ENCODE assay signal across 19 mouse cellular contexts in genomic region chr5:137751988-137752387, GRCm38 (mm10). TPM values are rescaled to one million over a fixed set of nuclear protein-coding genes. Genes with fewer than 3 reads are reported as not detected.
DNase-seq lines count a peak whose midpoint lies in the region; ATAC-seq lines count a peak whose summit lies in the region.
"Had no signal": no experiment of that assay in that cellular context is flagged by ENCODE, and none has a peak within 500 bp of the region (broad histone marks: within the 10 kb centered on the region; RNA-seq: fewer than 3 reads in every experiment).

No protein-coding gene starts in this region.

- H3K27ac ChIP-seq in heart, embryonic 10.5 days: peak overlapping the region; percentile 42; the same call in 1 of the 2 replicates
- peak overlapping the region; percentile 82 for H3K27ac ChIP-seq in heart, embryonic 15.5 days
- H3K27ac ChIP-seq in liver, embryonic 13.5 days: peak overlapping the region; percentile 4; the same call in 1 of the 2 replicates
- H3K27ac ChIP-seq: embryonic facial prominence, embryonic 12.5 days; forebrain, embryonic 15.5 days had no signal

- H3K27me3 ChIP-seq in heart, embryonic 10.5 days (ENCODE audit: insufficient read depth, poor library complexity, severe bottlenecking): no peaks in the 10 kb centered on the region
- H3K27me3 ChIP-seq in heart, embryonic 15.5 days: no peaks in the 10 kb centered on the region
- no peaks in the 10 kb centered on the region for H3K27me3 ChIP-seq in liver, embryonic 13.5 days
- H3K27me3 ChIP-seq: embryonic facial prominence, embryonic 12.5 days; forebrain, embryonic 15.5 days had no signal

- no peak overlapping the region for H3K4me3 ChIP-seq in heart, embryonic 10.5 days
- no peak overlapping the region for H3K4me3 ChIP-seq in heart, embryonic 15.5 days
- H3K4me3 ChIP-seq in liver, embryonic 13.5 days (replicated peaks): no peak overlapping the region
- H3K4me3 ChIP-seq: embryonic facial prominence, embryonic 12.5 days; forebrain, embryonic 15.5 days had no signal

- no peak for ATAC-seq in heart, embryonic 15.5 days (replicated peaks; ENCODE audit: insufficient number of reproducible peaks, insufficient read depth, low FRiP score, low read depth)
- no peak for ATAC-seq in liver, embryonic 13.5 days (ENCODE audit: low read depth)
- ATAC-seq: forebrain, embryonic 15.5 days; hindbrain, embryonic 16.5 days; inflammation-experienced regulatory T-cells, adult 6 months; intestine, postnatal 0 days had no signal

- peaks cover 81% of the 10 kb centered on the region for H3K4me1 ChIP-seq in heart, embryonic 10.5 days
- H3K4me1 ChIP-seq in heart, embryonic 15.5 days (replicated peaks): peaks cover 75% of the 10 kb centered on the region
- peaks cover 45% of the 10 kb centered on the region for H3K4me1 ChIP-seq in liver, embryonic 13.5 days (replicated peaks)

- no peak overlapping the region for H3K9ac ChIP-seq in heart, embryonic 15.5 days
- H3K9ac ChIP-seq in liver, embryonic 13.5 days: no peak overlapping the region
- H3K9ac ChIP-seq: embryonic facial prominence, embryonic 12.5 days; forebrain, embryonic 15.5 days had no signal

- H3K9me3 ChIP-seq in heart, embryonic 10.5 days: no peaks in the 10 kb centered on the region
- H3K9me3 ChIP-seq in heart, embryonic 15.5 days (replicated peaks): no peaks in the 10 kb centered on the region
- H3K9me3 ChIP-seq in liver, embryonic 13.5 days (replicated peaks): no peaks in the 10 kb centered on the region
- H3K9me3 ChIP-seq: embryonic facial prominence, embryonic 12.5 days; forebrain, embryonic 15.5 days; G1E had no signal

- intact Hi-C loops in heart, postnatal 36 days (cut with DNase I): no loop called here
- intact Hi-C loops in heart, postnatal 25 days (cut with DNase I): no loop called here

- DNase-seq in heart, embryonic 10.5 days (ENCODE audit: low spot score): no peak
- DNase-seq in heart, postnatal 36 days: no peak
- DNase-seq in heart, postnatal 25 days (ENCODE audit: low spot score): no peak
- DNase-seq in liver, embryonic 13.5 days: no peak
- DNase-seq in liver: no peak
- DNase-seq in cerebellum, postnatal 25 days: no peak
- DNase-seq: adrenal gland, postnatal 10 days; cerebellum, adult 11 months; cerebellum, adult 8-10 months; cerebellum, postnatal 14 days; gastrocnemius, postnatal 10 days; kidney, adult 8-10 months had no signal

- WGBS in heart, embryonic 10.5 days: 86% methylated on average over 6 of the region's 6 CpGs
- WGBS in heart, embryonic 15.5 days: 85% methylated on average over 6 of the region's 6 CpGs
- WGBS in liver, embryonic 13.5 days (ENCODE audit: insufficient replicate concordance): 65% methylated on average over 6 of the region's 6 CpGs

- H3K36me3 ChIP-seq in heart, embryonic 10.5 days: peaks cover 65% of the 10 kb centered on the region
- H3K36me3 ChIP-seq in heart, embryonic 15.5 days: peaks cover 13% of the 10 kb centered on the region; the same call in 1 of the 2 replicates
- H3K36me3 ChIP-seq in liver, embryonic 13.5 days: peaks cover 69% of the 10 kb centered on the region

- no peak overlapping the region for H3K4me2 ChIP-seq in heart, embryonic 15.5 days
- no peak overlapping the region for H3K4me2 ChIP-seq in liver, embryonic 13.5 days
- H3K4me2 ChIP-seq: embryonic facial prominence, embryonic 12.5 days; forebrain, embryonic 15.5 days had no signal

RNA-seq across cellular contexts. Expression of gene Tsc22d4, which starts 6.5 kb away (rescaled TPM):
- polyA plus RNA-seq in heart, embryonic 10.5 days (2016; fragmentation: Nextera tagmentation; extraction: Ambion mirVana): 147 and 165 TPM in 2 replicates
- total RNA-seq in heart, postnatal 36 days (2021): 100 to 1,000 TPM; 260 to 268 TPM
- polyA plus RNA-seq in heart, embryonic 15.5 days (2015; fragmentation: Nextera tagmentation; extraction: Ambion mirVana): 130 and 164 TPM in 2 replicates
- total RNA-seq in heart, postnatal 25 days (2021): 100 to 1,000 TPM; 282 to 288 TPM
- 66.8 and 69.1 TPM in 2 replicates for polyA plus RNA-seq in liver, embryonic 13.5 days (2015; fragmentation: Nextera tagmentation; extraction: Ambion mirVana)

RNA-seq across cellular contexts. Expression of gene Nyap1, which starts 10.6 kb away (rescaled TPM):
- polyA plus RNA-seq in heart, embryonic 10.5 days (2016; fragmentation: Nextera tagmentation; extraction: Ambion mirVana): 1.4 TPM in 2 replicates
- total RNA-seq in heart, postnatal 36 days (2021): 1 to 10 TPM in 1 of 2 experiments, under 1 TPM in 1; 0.81 to 1.1 TPM
- polyA plus RNA-seq in heart, embryonic 15.5 days (2015; fragmentation: Nextera tagmentation; extraction: Ambion mirVana): 1.2 and 1.6 TPM in 2 replicates
- total RNA-seq in heart, postnatal 25 days (2021): under 1 TPM; 0.98 to 0.99 TPM
- 0.17 and 0.19 TPM in 2 replicates for polyA plus RNA-seq in liver, embryonic 13.5 days (2015; fragmentation: Nextera tagmentation; extraction: Ambion mirVana)

RNA-seq across cellular contexts. Expression of gene Ppp1r35, which starts 26.7 kb away (rescaled TPM):
- polyA plus RNA-seq in heart, embryonic 10.5 days (2016; fragmentation: Nextera tagmentation; extraction: Ambion mirVana): 31.3 and 49.2 TPM in 2 replicates
- total RNA-seq in heart, postnatal 36 days (2021): 10 to 100 TPM; 10.7 to 12.3 TPM
- polyA plus RNA-seq in heart, embryonic 15.5 days (2015; fragmentation: Nextera tagmentation; extraction: Ambion mirVana): 21.1 and 25.5 TPM in 2 replicates
- 10 to 100 TPM; 11.1 to 13.4 TPM for total RNA-seq in heart, postnatal 25 days (2021)
- 17.8 and 20.1 TPM in 2 replicates for polyA plus RNA-seq in liver, embryonic 13.5 days (2015; fragmentation: Nextera tagmentation; extraction: Ambion mirVana)

RNA-seq across cellular contexts. Expression of gene Mepce, which starts 35.5 kb away (rescaled TPM):
- 7.1 and 10.4 TPM in 2 replicates for polyA plus RNA-seq in heart, embryonic 10.5 days (2016; fragmentation: Nextera tagmentation; extraction: Ambion mirVana)
- total RNA-seq in heart, postnatal 36 days (2021): 10 to 100 TPM; 25.6 to 35.3 TPM
- polyA plus RNA-seq in heart, embryonic 15.5 days (2015; fragmentation: Nextera tagmentation; extraction: Ambion mirVana): 5.3 and 7.6 TPM in 2 replicates
- 10 to 100 TPM; 20.6 to 29.3 TPM for total RNA-seq in heart, postnatal 25 days (2021)
- polyA plus RNA-seq in liver, embryonic 13.5 days (2015; fragmentation: Nextera tagmentation; extraction: Ambion mirVana): 4.5 and 4.9 TPM in 2 replicates

RNA-seq across cellular contexts. Expression of gene Zcwpw1, which starts 35.6 kb away (rescaled TPM):
- 10.0 and 12.5 TPM in 2 replicates for polyA plus RNA-seq in heart, embryonic 10.5 days (2016; fragmentation: Nextera tagmentation; extraction: Ambion mirVana)
- total RNA-seq in heart, postnatal 36 days (2021): under 1 TPM; 0.36 to 0.49 TPM
- 7.8 and 11.4 TPM in 2 replicates for polyA plus RNA-seq in heart, embryonic 15.5 days (2015; fragmentation: Nextera tagmentation; extraction: Ambion mirVana)
- total RNA-seq in heart, postnatal 25 days (2021): under 1 TPM; 0.57 to 0.89 TPM
- 3.5 and 4.8 TPM in 2 replicates for polyA plus RNA-seq in liver, embryonic 13.5 days (2015; fragmentation: Nextera tagmentation; extraction: Ambion mirVana)

Comparison
In these comparisons a context has a peak if more than half of its experiments do, and no peak if none do; other contexts are left out.
1. H3K27ac ChIP-seq: peak in every context shown above with its lines; median percentile 82 in heart, embryonic 15.5 days; 42 in heart, embryonic 10.5 days; 4 in liver, embryonic 13.5 days.